Mouse (Mus musculus): ENCODE results near the gene Trarg1.

DNA sequence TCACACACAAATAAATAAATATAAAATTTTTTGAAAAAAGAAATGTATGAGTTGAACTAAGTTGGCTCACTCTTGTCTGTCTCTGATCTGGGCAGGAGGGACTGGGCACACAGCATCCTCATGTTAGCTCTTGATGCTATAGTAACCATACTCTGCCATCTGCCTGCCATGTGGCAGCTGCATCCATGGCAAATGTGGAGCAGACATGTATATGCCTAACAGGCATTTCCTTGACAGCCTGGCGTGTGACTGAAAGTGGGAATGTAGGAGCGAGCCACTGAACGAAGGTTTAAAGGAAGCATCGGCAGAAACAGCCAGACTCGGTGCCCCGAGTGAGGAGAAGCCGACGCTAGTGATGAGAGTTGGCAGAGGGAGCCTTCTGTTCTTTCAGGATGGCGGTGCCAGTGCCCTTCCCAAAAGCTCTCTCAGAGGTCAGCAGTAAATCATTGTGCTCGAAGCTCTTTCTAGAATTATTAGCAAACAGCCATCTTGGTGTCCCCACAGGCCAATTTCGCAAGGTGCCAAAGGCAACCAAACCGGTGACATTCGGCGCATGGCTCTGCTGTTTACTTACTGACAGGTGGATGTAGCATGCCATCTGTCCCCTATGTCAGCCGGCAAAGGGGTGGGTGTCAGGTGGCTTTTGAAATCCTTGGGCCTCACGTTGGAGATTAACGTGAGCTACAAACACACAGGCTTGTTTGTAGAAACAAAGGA is 40.2 kb upstream of the Trarg1 start:
- TF ChIP-seq CTCF (IDR thresholded peaks at IDR 0.05; ENCODE audit: control insufficient read depth, insufficient read depth, insufficient replicate concordance, low read depth, low read length) (no peak), POLR2A (IDR thresholded peaks at IDR 0.05; ENCODE audit: control insufficient read depth, low read depth, low read length) (no peak)

All from testis, adult 2 months (tissue).